Mouse (Mus musculus) cerebellum, adult 2 months (tissue): ENCODE data around the gene Gm49416. TPM values are rescaled to one million over a fixed set of nuclear protein-coding genes. Genes with fewer than 3 reads are reported as not detected.

ENCODE experiments used
- DNase-seq, 2 experiments: peaks; one replicate each; pipeline ENCODE4 v3.0.0; 2021
- H3K27ac ChIP-seq: fragments of 200-500 bp; 2 replicates; pipeline ENCODE4 v1.5.1; 2012; ENCODE audit warnings: low read length, control low read depth, inconsistent platforms; ENCODE audit not compliant: insufficient read depth
- H3K27me3 ChIP-seq: fragments of 200-500 bp; 2 replicates; pipeline ENCODE4 v1.6.1; 2012; ENCODE audit warnings: inconsistent platforms, mild to moderate bottlenecking, low read length, moderate library complexity; ENCODE audit not compliant: control insufficient read depth, insufficient read depth
- H3K4me1 ChIP-seq: fragments of 200-500 bp; 2 replicates; pipeline ENCODE4 v1.6.1; 2011; ENCODE audit warnings: low read length; ENCODE audit not compliant: control insufficient read depth, insufficient read depth
- H3K4me3 ChIP-seq: fragments of 200-500 bp; replicated peaks from 2 replicates; pipeline ENCODE3; 2011; ENCODE audit warnings: mild to moderate bottlenecking, low read depth, low read length, control low read depth; ENCODE audit not compliant: insufficient read depth
- CTCF ChIP-seq: fragments of 200-500 bp; IDR thresholded peaks from 2 replicates; pipeline ENCODE4 v1.5.1; 2011; ENCODE audit warnings: low read depth, mild to moderate bottlenecking, control low read depth, low read length, moderate library complexity, borderline replicate concordance; ENCODE audit not compliant: insufficient read depth
- POLR2A ChIP-seq: fragments of 200-500 bp; IDR thresholded peaks from 2 replicates; pipeline ENCODE4 v1.6.1; 2011; ENCODE audit warnings: low read length, control low read depth, borderline replicate concordance; ENCODE audit not compliant: insufficient read depth
- WGBS: fragments of 180-500 bp; shearing (Covaris S2); methylation state at CpG from one replicate; pipeline ENCODE4 v1.1.7; 2018; 5-methylcytosine and 5-hydroxymethylcytosine counted together
- polyA plus RNA-seq: library from polyadenylated mRNA; depleted of rRNA; stranded (reverse); fragments of >200 nt; gene quantifications from 2 replicates; pipeline ENCODE4 v1.2.3, GENCODE M21; 2012; rRNA removed

Gene Gm49416
- polyA plus RNA-seq: not detected in 2 replicates

GRCm38 (mm10) chr19:8888511-8889385 is at the start of gene Gm49416, which contains the start of gene 1810009A15Rik:
Gm49416 (plus strand) TSS chr19:8888926.
1810009A15Rik (plus strand) TSS chr19:8888853.
- no peaks in the 10 kb centered on the region for H3K27me3 ChIP-seq
- peak; percentile 94 to 95 for DNase-seq
- peak within 1 kb of the TSS; percentile 74 for H3K4me3 ChIP-seq
- WGBS: under 1% methylated on average over 58 of the region's 58 CpGs
- TF ChIP-seq CTCF (no peak), POLR2A (peak; percentile 86; the same call in 1 of the 2 replicates)
- 0 out of 2 replicates have a peak, but pooled peaks cover 3% of the 10 kb centered on the region for H3K4me1 ChIP-seq
- peak within 1 kb of the TSS; percentile 42 for H3K27ac ChIP-seq

GRCm38 (mm10) chr19:8839103-8839907 is 49.4 kb upstream of the Gm49416 start, which contains the start of gene Gng3:
Gng3 (minus strand) TSS chr19:8839194.
- no peaks in the 10 kb centered on the region for H3K27me3 ChIP-seq
- H3K4me3 ChIP-seq: peak within 1 kb of the TSS; percentile 78
- H3K27ac ChIP-seq: peak within 1 kb of the TSS; percentile 92
- TF ChIP-seq POLR2A (peak; percentile 79; the same call in 1 of the 2 replicates), CTCF (no peak)
- DNase-seq: peak; percentile 91 to 94
- no peaks in the 10 kb centered on the region for H3K4me1 ChIP-seq
- 11% methylated on average over 11 of the region's 11 CpGs for WGBS

DNA sequence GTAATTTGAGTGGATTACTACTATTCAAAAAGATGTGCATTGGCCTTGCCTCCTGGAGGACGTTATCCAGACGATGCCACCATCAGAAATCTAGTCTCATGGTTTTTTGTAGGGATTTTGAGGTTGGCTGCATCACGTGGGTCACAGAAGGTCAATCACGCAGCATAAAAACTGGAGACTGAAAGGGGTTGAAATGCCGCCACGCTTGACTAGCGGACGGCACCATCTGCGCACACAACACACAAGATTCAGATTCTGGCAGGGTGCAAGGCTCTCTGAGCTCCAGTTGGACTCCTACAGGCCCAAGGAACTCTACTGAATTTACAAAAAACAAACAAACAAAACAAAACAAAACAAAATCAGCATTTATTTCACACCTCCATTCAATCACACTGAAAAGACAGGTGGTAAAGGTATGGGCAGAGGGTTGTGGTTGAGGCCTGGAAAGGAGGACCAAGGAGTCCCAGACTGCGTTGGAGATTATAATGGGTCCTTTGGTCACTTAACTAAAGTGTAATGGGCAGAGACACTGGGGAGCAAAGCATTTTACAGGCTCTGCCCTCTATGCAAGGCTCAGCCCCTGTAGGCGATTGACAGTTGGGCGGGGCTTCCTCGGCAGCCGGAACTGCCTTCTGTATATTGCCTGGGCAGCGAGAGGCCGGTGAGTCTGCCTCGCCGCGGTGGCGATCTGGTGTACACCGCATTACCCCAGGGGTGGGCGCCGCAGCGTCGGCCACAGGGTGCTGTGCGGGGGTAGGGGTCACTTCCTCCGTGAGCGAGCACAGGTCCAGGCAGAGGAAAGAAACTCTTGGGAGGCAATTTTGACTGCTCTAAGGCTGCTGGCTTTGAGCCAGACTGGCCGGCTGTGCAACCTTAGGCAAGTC is 48.6 kb upstream of the Gm49416 start:
- Histone ChIP-seq H3K4me1 (no peaks in the 10 kb centered on the region), H3K4me3 (peak overlapping the region; percentile 78), H3K27ac (peak overlapping the region; percentile 92), H3K27me3 (no peaks in the 10 kb centered on the region)
- WGBS: 3% methylated on average over 29 of the region's 29 CpGs
- peak; percentile 88 to 89 for DNase-seq
- TF ChIP-seq CTCF: no peak
- peak; percentile 45; the same call in 1 of the 2 replicates for TF ChIP-seq POLR2A

DNA sequence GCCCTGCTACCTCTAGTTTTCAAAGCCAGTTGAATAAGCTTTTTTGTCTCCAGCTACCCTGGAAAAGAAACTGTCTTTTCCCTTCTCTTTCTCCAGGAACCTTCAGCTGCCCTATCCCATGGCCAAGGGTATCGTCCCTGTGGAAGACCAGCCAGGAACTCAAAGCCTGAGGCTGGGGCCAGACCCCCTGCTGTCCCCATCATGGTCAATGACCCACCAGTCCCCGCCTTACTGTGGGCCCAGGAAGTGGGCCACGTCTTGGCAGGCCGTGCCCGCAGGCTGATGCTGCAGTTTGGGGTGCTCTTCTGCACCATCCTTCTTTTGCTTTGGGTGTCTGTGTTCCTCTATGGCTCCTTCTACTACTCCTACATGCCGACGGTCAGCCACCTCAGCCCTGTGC is 47.7 kb upstream of the Gm49416 start:
- WGBS: 46% methylated on average over 7 of the region's 7 CpGs

DNA sequence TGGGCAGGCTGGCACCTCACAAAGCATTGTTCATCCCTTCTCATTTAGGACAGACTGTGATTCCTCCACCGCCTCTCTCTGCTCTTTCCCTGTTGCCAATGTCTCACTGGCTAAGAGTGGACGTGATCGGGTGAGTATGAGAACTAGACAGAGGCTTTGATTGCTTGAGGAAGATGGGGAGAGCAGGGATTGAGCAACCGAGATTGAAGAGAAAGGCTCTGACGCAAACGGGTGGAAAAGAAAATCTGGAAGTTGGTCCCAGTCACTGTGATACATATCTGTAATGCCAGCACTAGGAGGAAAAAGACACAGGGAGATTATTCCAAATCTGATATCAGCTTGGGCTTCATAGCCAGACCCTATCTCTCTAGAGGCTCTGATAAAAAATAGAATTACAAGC is 45.8 kb upstream of the Gm49416 start:
- WGBS: 85% methylated on average over 6 of the region's 6 CpGs
- no peaks in the 10 kb centered on the region for H3K27me3 ChIP-seq
- no peak for DNase-seq
- no peak overlapping the region for H3K27ac ChIP-seq
- no peak overlapping the region for H3K4me3 ChIP-seq
- no peak for TF ChIP-seq POLR2A
- no peak for TF ChIP-seq CTCF
- no peaks in the 10 kb centered on the region for H3K4me1 ChIP-seq

More for the DNA sequence above, 47.7 kb upstream of the Gm49416 start:
- peak; percentile 35 to 36 for DNase-seq
- Histone ChIP-seq H3K4me1 (no peaks in the 10 kb centered on the region), H3K27me3 (no peaks in the 10 kb centered on the region), H3K27ac (peak overlapping the region; percentile 92), H3K4me3 (peak overlapping the region; percentile 78)
- TF ChIP-seq POLR2A: no peak

DNA sequence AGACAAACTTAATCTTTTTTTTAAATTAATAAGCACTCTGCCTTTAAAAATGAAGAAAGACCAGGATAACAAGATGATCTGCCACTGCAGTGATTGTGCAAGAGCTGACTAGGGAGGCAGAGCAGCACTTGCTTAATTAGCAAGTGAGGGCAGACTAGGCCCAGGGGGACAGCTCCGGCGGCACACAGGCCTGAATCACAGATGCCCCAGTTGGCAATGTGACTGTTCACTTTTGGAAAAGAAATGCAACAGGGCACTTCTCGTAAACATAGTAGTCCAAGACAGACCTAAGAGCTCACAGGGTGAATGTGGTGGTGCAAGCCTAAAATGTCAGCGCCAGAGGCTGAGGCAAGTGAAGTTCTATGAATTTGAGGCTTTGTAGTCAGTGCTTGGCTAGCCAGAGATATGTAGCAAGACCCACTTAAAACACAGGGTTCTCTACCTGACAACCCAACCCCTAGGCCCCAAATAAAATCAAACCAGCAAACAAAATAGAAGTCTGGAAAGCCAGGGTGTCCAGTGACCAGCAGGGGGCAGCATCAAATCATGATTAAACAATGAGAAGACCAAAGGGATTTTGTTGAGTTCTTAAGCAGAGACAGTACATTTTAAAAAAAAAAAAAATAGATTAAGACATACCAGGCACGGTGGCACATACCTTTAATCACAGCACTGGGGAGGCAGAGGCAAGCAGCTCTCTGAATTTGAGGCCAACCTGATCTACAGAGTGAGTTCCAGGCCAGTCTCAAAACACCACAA is 44.2 kb upstream of the Gm49416 start:
- no peak overlapping the region for H3K27ac ChIP-seq
- no peaks in the 10 kb centered on the region for H3K4me1 ChIP-seq
- 38% methylated on average over 5 of the region's 5 CpGs for WGBS
- TF ChIP-seq CTCF (peak; percentile 61; the same call in 1 of the 2 replicates), POLR2A (no peak)
- no peaks in the 10 kb centered on the region for H3K27me3 ChIP-seq
- H3K4me3 ChIP-seq: no peak overlapping the region
- DNase-seq: peak; percentile 69 to 71
